Mouse (Mus musculus) embryo, embryonic 10.5 days (tissue): ENCODE data around the gene Notch3.
A peak's percentile ranks its signal among the peaks of the same experiment; 100 is the strongest.

Experiments
- DNase-seq: peaks from one replicate; pipeline ENCODE4 v3.0.0-alpha.2; 2015; ENCODE audit warnings: low spot score

The Notch3 gene

DNA sequence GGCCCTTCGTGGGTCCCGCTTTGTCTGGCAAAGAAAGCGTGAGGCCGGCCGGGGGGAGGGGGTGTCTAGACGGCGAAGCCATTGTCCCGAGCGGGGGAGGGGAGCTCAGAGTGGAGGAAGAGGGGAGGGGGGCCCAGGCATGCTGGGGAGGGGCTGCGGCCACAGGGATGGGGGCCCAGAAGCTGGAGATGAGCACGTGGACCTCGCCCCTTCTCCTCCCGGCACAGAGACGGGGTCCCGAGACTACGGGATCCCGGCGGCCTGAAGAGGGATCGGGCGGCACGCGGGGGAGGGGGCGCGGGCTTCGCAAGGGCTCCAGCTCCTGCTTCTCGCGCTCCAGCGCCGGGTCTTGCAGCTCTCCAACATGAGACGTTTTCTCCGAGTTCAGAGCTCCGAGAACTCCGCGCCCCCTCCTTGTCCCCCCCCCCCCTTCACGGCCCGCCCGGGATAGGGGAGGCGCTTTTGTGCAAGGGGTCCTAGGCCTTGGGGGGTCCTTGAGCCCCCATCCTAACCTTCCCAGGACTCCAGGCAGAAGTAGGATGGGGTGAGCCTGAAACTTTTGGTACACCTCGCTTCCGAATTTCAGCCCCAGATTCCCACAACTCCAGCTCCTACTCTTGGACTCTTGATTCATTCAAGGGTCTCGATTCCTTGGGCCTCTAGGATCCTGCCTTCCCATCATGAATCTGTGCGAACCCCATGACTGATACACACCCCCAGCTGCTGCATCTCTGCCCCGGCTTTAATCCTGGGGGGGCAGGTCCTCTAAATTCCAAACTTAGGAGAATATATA is 653 bp downstream of the Notch3 start:
- DNase-seq = peak; percentile 93

DNA sequence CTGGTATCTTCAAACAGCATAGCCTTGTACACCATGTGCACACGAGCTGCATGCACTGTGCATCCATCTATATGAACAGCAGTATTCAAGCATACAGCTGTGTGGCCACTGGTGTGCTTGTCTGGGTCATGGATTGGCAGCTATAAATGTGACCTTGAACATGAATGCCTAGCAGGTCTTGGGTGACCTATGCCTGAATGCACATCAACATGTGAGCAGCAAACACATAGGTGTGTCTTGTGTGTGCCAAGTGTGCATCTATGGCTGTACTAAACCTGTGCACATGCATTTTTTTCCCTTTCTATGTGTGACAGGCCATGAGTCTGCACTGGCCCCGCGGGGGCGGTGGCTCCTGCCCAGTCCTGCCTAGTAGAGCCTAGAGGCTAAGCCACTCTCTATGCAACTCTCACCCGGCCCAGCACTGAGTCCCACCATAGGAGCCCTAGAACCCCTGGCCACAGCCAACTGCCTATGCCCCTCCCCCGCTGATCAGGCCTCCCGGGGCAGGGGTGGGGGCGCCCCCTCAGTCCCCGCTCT is 1.3 kb downstream of the Notch3 start:
- DNase-seq = no peak

DNA sequence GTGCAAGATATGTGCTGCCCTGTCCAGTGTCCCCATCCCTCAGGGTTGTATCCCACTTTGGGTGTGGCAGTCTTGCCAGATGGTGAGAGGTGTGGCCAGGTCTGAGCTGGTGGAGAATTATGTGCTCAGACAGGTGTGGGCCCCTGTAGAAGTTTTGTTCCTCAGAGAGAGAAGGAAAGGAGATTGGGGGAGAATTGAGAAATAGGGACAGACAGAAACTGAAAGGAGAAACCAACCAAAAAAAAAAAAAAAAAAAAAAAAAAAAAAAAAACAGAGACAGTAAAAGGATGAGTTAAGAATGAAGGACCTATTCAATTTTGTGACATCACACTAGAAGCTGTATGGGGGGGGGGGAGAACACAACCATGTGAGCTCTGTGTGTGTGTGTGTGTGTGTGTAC is 1.9 kb downstream of the Notch3 start:
- no peak for DNase-seq

DNA sequence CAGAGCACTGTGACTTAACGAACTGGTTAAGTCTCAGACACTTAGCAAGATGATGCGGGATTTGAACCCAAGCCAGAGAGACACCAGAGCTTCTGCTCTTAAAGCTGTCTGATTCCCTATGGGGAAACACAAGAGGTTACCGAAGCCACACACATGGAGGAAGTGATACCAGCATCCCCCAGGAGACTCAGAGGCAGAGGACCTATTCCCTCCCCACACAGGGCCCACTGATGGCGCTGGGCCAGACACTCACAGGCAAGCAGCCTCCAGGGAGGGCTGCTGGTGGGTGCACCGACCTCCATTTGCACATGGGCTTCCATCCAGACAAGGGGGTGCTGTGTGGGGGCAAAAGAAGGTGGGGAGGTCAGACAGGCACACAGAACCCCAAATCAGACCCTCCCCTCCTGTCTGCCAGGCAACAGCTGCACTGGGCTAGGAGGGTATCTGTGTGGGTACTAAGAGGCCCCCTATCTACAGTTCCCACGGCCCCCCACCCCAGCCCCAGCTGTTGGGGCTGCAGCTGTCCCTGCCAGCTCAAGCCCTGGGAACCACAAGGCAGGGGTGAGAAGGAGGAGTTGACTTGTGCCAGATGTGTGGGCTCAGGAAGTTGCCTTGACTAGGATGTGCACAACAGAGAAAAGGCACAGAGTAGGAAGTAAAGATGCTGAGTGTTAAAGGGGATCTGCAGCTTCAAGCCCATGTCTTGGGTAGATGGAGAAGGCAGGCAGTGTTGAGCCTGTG is 2.6 kb downstream of the Notch3 start:
- no peak for DNase-seq

DNA sequence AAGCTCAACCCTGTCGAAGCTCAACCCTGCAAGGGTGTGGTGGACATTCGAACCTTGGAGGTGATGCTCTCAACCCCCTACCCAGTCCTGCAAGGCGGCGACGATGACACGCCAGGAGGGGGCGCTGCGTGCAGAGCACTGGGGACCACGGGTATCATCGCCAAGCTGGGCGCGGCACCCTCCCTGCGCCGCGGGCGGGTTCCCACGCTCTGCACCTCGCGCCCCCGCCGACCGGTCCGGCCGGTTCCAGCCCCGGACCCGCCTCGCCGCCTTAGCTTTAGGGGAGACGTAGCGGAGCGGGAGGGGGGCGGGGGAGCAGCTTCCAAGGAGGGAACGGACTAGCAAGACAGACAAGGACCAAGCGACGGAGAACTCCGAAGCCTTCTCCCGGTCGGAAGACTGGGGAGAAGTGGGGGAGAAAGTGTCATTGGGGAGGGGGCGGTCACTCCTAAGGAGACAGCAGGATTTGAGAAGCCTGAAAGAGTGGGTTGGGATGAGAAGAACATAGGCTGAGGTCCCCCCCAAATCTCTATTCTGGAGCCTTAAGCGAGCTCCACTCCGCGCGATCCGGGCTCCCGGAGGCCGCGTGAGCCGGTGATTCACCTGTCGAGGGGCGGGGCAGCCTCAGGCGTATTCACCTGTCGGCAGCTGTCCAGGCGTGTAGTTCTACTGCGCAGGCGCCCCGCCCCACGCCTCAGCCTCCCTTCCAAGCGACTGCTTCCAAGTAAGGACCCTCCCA is 4.4 kb downstream of the Notch3 start:
- peak; percentile 77 for DNase-seq

DNA sequence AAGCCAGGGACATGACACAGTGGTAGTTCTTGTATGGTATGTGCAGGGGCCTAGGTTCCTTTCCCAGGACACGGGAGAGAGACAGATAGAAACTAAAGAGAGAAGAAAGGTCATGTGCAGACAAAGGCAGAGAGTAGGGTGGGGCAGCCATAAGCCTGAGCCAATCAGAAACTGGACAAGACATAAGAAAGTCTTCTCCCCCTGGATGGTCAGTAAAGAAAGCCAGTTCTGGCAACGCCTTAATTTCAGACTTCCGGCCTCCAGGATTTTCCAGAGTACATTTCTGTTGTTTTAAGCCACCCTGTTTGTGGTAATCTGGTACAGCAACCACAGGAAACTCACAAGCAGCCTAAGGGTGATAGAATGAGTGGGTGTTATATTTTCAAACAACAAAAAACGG is 5.8 kb downstream of the Notch3 start:
- no peak for DNase-seq

DNA sequence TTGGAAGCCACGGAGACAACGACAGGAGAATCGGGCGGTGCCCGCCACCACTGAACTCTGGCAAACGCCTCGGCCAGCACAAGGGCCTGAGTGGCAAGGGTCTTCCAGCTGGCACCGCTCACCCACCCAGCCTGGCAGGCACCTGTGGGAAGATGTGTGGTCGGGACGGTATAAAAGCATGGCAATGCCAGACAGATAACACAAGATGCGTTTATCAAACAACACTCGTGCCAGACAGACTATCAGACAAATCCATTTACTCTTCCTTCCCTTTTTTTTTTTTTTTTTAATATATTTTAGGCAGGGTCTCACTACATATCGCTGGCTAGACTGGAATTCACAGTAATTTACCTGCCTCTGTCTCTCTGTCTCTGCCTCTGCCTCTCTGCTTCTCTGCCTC is 7.8 kb downstream of the Notch3 start:
- no peak for DNase-seq

DNA sequence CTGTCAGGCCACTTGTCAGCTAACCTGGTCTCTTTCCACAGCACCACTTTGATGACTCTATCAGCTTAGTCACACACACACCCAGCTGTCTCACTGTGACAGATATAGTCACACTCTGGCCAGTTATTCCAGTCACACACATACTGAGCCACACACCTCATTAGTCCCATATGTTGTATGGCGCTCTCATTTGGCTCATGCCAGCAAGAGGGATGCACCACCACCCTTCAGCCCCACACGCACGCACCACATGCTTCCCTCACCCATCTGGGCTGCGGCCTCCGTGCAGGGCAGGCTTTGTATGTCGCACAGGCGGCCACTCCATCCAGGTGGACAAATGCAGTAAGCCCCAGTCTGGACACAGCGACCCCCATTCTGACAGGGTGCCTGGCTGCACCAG is 19.9 kb downstream of the Notch3 start:
- no peak for DNase-seq

DNA sequence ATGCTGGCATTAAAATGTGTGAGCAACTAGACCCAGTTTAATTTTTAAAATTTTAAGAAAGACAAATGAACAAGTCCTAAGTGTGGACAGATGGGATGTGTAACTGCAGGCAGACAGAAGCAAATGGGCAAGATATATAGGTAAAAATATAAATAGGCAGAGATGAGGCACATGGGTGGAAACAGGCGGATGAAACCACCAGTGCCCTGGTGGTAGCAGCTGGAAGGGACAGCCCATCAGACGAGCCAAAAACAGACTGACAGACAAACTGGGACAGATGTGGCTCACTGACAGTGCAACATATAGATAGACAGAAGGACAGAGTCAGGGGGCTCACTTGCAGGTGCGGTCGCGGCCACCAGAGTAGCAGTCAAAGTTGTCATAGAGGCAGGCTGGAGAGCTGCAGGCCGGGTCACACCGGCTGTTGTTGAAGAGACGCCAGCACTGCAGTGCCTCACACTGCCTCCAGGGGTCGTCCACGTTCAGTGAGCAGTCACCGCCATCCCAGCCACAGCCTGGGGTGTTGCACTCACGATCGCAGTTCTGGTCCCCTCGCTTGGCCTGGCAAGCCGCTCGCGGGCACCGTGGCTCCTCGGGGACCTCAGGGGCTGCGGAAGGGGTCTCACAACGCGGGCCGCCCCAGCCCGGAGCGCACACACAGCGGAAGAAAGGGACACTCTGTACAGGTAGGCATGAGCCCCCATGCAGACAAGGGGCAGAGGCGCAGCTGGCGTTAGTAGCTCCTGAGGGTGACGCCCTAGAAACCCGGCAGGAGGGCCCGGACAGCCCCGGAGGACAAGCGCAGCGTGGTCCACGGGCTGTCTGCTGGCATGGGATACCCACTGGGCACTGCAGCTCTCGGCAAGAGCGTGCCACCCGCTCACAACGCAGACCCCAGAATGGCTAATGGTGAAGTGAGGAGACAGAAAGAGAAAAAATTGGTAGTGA is 23.5 kb downstream of the Notch3 start:
- DNase-seq = peak; percentile 87

DNA sequence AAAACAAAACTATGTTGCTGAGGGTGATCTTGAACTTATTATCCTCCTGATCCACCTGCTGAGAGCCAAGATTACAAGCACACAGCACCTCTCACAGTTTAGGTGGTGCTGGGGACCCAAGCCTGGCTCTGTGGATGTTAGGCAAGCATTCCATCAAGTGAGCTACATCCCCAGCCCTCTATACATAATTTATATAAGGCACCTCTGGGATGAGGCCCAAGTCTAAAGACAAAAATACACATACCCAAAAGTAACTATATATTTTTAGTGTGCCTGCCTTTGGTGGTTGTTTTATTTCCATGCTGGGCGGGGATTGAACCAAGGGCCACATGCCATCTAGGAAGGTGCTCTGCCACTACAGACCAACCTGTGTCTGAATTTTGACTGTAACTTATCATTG is 24.4 kb downstream of the Notch3 start:
- DNase-seq = no peak

DNA sequence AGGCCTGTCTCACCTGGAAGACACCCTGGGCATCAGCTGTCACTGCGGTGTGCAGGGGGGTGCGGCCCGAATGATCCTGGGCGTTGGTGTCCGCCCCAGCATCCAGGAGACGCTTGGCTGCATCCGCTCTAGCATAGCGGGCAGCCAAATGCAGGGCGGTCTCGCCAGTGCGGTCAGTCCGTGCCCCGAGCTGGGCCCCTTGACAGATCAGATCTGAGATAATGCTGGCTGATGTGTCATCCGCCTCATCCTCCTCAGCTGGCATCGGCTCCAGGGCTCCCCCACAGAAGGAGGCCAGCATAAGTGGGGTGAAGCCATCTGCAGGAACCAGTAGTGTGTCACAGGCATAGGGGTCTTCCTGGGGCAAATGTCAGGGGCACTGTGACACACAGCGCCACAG is 33.3 kb downstream of the Notch3 start:
- DNase-seq = no peak

DNA sequence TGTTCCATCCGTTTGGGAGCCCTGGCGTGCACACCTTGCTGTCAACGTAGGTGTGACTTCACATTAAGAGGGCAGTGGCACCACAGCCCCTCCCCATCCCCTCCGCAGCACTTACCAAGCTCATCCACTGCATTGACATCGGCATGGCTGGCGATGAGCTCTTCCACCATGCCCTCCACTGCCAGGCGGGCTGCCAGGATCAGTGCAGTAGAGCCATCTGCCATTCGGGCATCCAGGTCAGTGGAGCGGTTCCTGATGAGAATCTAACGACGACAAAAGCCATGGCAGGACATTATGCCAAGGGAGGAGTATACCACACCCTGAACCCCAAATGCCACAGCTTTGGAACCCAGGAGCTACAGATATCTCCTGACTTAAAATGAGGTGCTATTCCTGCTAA is 34.6 kb downstream of the Notch3 start:
- no peak for DNase-seq

DNA sequence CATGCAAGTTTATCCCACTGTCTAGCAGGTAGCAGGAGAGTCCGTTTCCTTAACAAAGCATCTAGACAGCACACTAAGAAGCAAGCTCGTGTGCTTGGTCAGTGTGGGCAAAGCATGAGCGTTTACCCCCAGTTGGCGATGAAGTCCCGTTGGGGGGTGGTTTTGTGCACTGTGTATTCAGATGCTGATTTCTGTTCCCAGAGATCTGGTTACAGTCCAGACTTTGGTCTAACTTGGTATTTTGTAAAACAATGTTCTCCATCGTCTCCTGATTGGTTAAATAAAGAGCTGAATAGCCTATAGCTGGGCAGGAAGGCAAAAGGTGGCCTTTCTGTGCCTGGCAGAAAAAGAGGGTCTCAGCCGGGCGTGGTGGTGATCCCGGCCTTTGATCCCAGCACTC is 36.1 kb downstream of the Notch3 start:
- DNase-seq = no peak

DNA sequence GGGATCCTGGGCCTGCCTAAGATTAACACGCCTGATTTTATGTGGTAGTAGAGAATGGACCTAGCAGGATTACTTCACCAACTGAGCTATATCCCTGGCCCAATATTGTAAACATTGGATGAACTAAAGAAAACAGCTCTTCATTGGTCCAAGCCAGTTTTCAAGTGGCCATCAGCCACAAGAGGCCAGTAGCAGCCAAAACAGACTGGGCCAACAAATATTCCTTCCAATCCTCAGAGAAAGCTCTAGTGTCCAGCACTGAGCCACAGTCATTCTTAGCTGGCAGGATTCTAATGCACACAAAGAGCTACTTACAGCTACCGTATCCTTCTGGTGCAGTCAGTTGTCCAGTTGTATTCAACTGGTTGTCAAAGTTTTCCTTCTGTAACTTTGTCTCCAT is 39.5 kb downstream of the Notch3 start:
- no peak for DNase-seq

DNA sequence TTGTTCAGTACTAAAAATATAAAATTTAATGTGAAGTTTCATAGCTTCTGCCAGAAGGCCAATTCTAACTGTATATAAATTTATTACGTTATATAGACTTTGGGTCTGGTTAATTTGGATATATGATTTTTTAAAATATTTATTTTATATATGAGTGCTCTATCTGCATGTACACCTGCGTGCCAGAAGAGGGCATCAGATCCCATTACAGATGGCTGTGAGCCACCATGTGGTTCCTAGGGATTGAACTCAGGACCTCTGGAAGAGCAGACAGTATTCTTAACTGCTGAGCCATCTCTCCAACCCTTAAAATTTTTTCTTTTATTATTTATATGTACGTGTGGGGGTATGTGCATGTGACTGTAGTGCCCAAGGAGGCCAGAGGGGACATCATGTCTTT is 41.2 kb downstream of the Notch3 start:
- no peak for DNase-seq

DNA sequence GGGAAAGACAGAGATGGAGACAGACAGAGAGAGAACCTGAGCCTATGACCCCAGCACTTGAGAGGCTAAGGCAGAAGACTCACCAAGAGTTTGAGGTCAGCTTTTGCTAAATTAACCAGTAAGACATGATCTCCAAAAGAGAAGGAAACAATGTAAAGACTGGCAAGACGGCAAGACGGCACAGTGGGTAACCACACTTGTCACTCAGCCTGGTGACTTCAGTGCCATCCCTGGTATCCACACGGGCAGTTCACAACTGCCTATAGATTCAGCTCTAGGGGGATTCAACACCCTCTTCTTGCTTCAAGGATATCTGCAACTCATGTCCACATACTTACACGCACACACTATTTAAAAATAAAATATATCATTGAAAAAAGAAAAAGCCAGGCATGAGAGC is 43.1 kb downstream of the Notch3 start:
- DNase-seq = no peak

DNA sequence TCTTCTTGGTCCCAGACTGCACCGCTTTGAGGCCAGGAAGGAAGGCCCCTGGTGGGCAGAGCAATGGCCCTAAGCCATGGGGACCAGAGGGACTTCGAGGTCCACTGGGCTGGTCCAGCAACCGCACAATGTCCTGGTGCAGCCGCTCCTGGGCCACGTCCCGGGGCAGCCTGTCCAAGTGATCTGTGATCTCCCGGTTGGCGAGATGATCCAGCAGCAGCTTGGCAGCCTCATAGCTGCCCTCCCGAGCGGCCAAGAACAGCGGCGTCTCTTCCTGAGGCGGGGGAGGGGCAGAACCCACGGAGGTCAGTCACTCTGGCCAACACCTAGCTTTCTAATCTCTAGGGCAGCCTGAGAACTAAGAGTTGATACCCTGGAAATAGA is 44.1 kb downstream of the Notch3 start:
- no peak for DNase-seq

DNA sequence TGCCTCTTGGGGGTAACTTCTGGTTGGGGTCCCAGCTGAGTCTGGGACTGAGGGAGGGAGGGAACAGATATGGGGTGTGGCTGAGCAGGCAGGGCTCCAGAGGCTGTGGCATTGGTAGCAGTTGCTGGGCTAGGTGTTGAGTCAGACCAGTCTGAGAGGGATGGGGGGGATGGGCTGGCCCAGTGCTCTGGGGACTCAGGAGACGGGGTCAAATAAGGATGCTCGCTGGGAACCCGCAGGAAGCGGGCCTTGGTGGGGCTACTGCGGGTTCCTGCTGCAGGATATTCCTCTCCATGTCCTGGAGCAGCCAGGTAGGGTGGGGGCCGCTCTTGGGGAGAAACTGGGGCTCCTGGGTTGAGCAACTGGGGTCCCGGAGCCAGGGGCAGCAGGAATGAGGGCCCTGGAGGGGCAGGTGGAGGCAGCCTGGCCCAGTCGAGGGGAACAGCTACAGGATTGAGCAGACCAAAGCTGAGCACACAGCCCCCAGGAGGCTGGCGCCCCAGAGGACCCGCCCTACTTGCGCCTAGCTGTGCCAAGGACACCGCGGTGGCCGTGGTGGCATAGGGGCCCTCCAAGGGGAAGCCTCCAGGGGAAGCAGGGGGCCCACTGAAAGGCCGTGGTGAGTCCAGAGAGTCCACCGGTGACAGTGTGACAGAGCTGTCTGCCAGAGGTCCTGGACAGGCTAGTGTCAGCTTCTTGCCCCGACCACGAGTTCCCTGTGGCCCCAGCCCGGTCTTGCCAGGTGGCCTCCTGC is 44.6 kb downstream of the Notch3 start:
- DNase-seq = no peak

DNA sequence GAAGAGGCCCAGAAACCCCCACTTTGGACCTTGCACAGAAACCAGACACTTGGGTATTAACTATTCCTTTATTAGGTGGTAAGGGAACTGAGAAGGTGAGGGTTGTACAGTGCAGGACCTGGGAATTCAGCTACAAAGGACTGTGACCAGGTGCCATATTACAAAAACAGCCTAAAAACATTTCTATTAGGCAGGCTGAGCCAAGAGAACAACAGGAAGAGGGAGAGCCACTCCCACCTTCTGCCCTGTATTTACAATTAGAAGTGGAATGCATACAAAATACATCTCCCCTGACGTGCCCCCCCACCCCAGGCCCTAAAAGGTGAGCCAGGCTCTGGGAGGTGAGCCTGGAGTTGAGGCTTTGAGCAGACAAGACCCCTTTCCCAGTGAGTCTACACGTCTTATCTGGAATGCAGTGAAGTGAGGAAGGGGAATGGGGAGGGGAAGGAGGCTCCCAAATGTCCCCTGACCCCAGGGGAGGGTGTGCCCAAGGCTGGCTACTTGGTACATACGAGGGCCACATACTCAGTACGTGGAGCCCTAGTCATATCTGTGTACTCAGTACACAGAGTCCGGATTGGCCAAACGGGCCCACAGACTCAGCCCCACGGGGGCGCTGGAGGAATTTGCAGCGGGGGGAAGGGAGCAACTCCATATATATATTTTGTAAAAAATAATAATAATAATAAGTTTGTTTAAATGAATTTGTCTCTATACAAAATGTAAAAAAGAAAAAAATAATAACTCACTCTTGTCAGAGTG is 45.7 kb downstream of the Notch3 start:
- DNase-seq = no peak

DNA sequence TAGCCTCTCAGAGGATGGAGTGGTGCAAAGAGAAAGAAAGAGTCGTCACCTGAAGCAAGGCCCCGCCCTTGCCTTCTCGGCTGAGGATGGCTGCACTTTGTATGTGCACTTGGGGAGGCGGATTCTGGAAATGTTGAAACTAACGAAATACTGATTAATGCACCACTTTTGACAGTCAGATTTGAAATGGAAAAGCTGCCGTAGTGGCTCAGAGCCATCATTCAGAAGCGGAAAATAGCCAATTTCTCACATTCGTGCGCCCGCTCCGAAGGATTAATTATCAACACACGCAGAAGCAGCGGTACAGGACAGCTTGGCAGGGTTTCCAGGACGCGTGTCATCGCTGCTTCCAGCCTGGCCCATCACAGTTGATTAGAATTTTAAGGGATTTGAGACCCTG is 47.5 kb downstream of the Notch3 start:
- DNase-seq = no peak
